Mouse (Mus musculus): ENCODE measurements around the gene Btbd9.

GRCm38 (mm10) chr17:30222837-30223236 lies 353.5 kb downstream of the Btbd9 start:
- TF ChIP-seq CTCF (conservative IDR thresholded peaks at IDR 0.05; ENCODE audit: insufficient read depth, insufficient read length, low read depth, low read length) (no peak), POLR2A (IDR thresholded peaks at IDR 0.05; ENCODE audit: low read depth, low read length) (no peak)
